Mouse (Mus musculus): ENCODE results near the gene Cyfip2.
A peak's percentile ranks its signal among the peaks of the same experiment; 100 is the strongest.

Gene Cyfip2

GRCm38 (mm10) chr11:46236976-46237375 is 75.7 kb downstream of the Cyfip2 start:
- peak; percentile 75 to 93 for DNase-seq (ENCODE audit: low spot score in 2 of 2)

GRCm38 (mm10) chr11:46235334-46235733 is 77.3 kb downstream of the Cyfip2 start, which contains the start of gene Fndc9:
Gene Fndc9, plus strand, starts transcription at chr11:46235531.
- DNase-seq (ENCODE audit: low spot score in 2 of 2), result no peak

- no peak for DNase-seq (ENCODE audit: low spot score in 2 of 2)
Measured at GRCm38 (mm10) chr11:46233966-46234365, 78.7 kb downstream of the Cyfip2 start.

- no peak for DNase-seq (ENCODE audit: low spot score in 2 of 2)
Measured at GRCm38 (mm10) chr11:46232803-46233202, 79.9 kb downstream of the Cyfip2 start.

- DNase-seq (ENCODE audit: low spot score in 2 of 2), result no peak
Measured at GRCm38 (mm10) chr11:46230184-46230583, 82.5 kb downstream of the Cyfip2 start.

DNA sequence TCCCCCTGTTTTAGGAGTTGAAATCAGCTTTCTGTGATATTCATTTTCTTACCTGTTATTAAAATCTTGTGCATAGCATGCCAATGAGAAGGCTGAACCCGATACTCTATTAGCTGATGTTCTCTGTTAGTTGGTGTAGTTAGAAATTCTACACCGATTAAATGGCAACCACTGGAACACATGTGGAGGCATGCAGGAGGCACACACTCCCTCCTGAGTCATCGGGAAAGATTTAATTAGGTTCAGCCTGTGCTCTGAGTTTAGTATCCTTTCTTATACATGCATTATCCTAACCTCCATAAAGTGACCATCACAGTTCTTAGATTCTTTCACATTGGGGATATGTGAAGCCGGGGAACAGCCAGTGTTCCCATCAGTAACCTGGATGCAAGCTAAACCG is 87.3 kb downstream of the Cyfip2 start:
- no peak for DNase-seq (ENCODE audit: low spot score in 2 of 2)

GRCm38 (mm10) chr11:46223575-46223974 is 89.1 kb downstream of the Cyfip2 start:
- no peak for DNase-seq (ENCODE audit: low spot score in 2 of 2)

DNA sequence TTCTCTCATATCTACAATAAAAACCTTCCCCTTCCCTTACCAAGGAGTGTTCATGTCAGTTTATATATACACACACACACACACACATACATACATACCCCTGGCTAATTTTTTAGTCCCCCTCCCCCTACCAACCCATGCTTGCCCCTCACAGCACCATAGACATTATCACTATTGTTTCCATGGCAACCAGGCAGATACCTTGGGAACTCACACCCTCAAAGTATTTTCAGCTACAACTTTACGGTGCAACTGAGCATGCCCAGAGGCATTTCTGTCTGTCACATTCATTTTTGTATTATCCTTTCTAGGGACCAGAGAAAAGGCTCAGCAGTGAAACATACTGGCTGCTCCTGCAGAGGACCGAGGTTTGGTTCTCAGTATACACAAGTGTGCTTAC is 92.4 kb downstream of the Cyfip2 start:
- no peak for DNase-seq (ENCODE audit: low spot score in 2 of 2)

- no peak for DNase-seq (ENCODE audit: low spot score in 2 of 2)
Measured at GRCm38 (mm10) chr11:46219380-46219779, 93.3 kb downstream of the Cyfip2 start.

GRCm38 (mm10) chr11:46218584-46218983 is 94.1 kb downstream of the Cyfip2 start:
- DNase-seq (ENCODE audit: low spot score in 2 of 2), result no peak

GRCm38 (mm10) chr11:46217686-46218085 is 95.0 kb downstream of the Cyfip2 start:
- DNase-seq (ENCODE audit: low spot score in 2 of 2), result no peak

GRCm38 (mm10) chr11:46216669-46217068 is 96.0 kb downstream of the Cyfip2 start:
- DNase-seq (ENCODE audit: low spot score in 2 of 2), result peak; percentile 53 to 82

GRCm38 (mm10) chr11:46215354-46215753 is 97.3 kb downstream of the Cyfip2 start:
- DNase-seq (ENCODE audit: low spot score in 2 of 2), result peak; percentile 27 to 69

- DNase-seq (ENCODE audit: low spot score in 2 of 2), result no peak
Measured at GRCm38 (mm10) chr11:46214368-46215230, 98.1 kb downstream of the Cyfip2 start.

DNA sequence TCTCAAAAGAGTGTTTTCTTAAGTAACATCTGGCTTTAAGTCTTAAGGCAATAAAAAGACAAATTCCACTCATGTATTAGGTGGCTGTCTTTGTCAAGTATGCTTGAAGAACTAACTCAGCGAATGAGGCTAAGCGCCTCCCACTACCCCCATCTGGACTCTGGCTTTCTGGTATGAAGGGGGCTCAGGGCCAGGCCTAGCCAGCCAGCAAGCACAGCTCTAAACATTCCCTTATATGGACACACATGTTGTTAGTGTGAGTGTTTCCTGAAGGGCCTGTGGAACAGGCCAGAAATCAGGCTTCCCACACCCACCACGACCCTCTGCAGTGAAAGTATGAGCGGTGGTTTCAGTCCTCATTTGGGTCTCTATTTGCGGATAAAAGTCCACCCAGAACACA is 98.8 kb downstream of the Cyfip2 start:
- DNase-seq (ENCODE audit: low spot score in 2 of 2), result no peak

DNA sequence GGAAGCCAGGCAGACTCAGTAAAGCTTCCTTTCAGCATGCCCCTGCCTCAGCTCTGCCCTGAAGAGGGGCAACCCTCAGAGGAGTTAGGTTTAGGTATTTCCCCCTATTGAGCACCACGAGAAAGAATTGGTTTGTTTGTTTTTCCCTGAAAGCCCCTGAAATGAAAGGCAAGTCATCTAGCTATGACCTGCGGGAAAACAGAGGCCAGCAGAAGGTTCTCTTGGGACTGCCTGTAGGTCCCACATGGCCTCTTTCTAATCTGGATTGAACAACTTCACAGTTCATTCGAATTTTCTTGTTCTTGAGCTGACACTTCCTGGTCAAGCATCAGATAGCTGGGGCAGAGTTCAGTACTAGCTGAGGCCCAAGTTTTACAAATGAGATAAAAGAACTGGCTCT is 100.8 kb downstream of the Cyfip2 start:
- DNase-seq (ENCODE audit: low spot score in 2 of 2), result no peak

GRCm38 (mm10) chr11:46209884-46210283 is 102.8 kb downstream of the Cyfip2 start:
- DNase-seq (ENCODE audit: low spot score in 2 of 2), result no peak

GRCm38 (mm10) chr11:46205639-46206409 is 106.8 kb downstream of the Cyfip2 start:
- DNase-seq (ENCODE audit: low spot score in 2 of 2), result no peak

GRCm38 (mm10) chr11:46204841-46205240 is 107.8 kb downstream of the Cyfip2 start:
- DNase-seq (ENCODE audit: low spot score in 2 of 2), result no peak

DNA sequence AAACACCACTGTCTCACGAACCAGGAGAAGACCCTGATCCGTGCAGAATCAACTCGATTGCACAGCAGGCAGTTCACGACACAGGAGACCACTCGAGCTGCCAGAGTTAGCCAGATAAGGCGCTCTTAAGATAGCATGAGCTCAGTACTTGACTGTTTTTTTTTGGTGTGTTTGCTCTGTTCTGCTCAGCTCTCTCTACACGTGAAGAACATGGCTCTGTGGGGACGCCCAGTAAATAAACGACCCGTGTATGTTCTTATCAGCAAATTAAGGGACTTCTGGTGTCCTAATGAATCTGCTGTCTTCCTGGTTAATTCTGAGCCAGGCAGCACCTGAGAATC is 110.1 kb downstream of the Cyfip2 start:
- no peak for DNase-seq (ENCODE audit: low spot score in 2 of 2)

- no peak for DNase-seq (ENCODE audit: low spot score in 2 of 2)
Measured at GRCm38 (mm10) chr11:46201636-46202546, 110.8 kb downstream of the Cyfip2 start.

GRCm38 (mm10) chr11:46200664-46201063 is 112.0 kb downstream of the Cyfip2 start:
- DNase-seq (ENCODE audit: low spot score in 2 of 2), result no peak

Data from spleen, postnatal 4 days (tissue).